Mouse (Mus musculus) forebrain, embryonic 15.5 days (tissue): Measurements from ENCODE around the gene BC005561. TPM values are rescaled to one million over a fixed set of nuclear protein-coding genes. Genes with fewer than 3 reads are reported as not detected.
"Not testable (repeated sequence)": the region's sequence is repeated elsewhere in the genome, so short reads cannot be mapped to it uniquely, and the experiment has no call there.

Experiments
- ATAC-seq: fragments of 200-750 bp; cut with Nextera tagmentation; replicated peaks from 2 replicates; pipeline ENCODE4 v1.8.0; 2017; ENCODE audit warnings: mild to moderate bottlenecking, moderate TSS enrichment, moderate library complexity
- H3K27ac ChIP-seq: fragments of 300-500 bp; sonication (generic); replicated peaks from 2 replicates; pipeline ENCODE4 v1.5.1; 2015; ENCODE audit warnings: mild to moderate bottlenecking, inconsistent platforms
- H3K27me3 ChIP-seq: fragments of 300-500 bp; sonication (generic); 2 replicates; pipeline ENCODE4 v1.6.1; 2015; ENCODE audit warnings: inconsistent platforms
- H3K36me3 ChIP-seq: fragments of 300-500 bp; sonication (generic); 2 replicates; pipeline ENCODE4 v1.6.1; 2015; ENCODE audit warnings: mild to moderate bottlenecking, inconsistent platforms
- H3K4me1 ChIP-seq: fragments of 300-500 bp; sonication (generic); 2 replicates; pipeline ENCODE4 v1.6.1; 2015; ENCODE audit warnings: inconsistent platforms
- H3K4me2 ChIP-seq: fragments of 300-500 bp; sonication (generic); replicated peaks from 2 replicates; pipeline ENCODE4 v1.6.1; 2015; ENCODE audit warnings: mild to moderate bottlenecking, inconsistent platforms
- H3K4me3 ChIP-seq: fragments of 300-500 bp; sonication (generic); 2 replicates; pipeline ENCODE4 v1.5.1; 2015; ENCODE audit warnings: mild to moderate bottlenecking, inconsistent platforms
- H3K9ac ChIP-seq: fragments of 300-500 bp; sonication (generic); replicated peaks from 2 replicates; pipeline ENCODE4 v1.6.1; 2015; ENCODE audit warnings: mild to moderate bottlenecking, inconsistent platforms
- H3K9me3 ChIP-seq: fragments of 300-500 bp; sonication (generic); 2 replicates; pipeline ENCODE4 v1.6.1; 2016; ENCODE audit warnings: inconsistent platforms
- WGBS: fragments of 180-500 bp; shearing (Covaris S2); methylation state at CpG from one replicate; pipeline ENCODE4 v1.1.7; 2015; ENCODE audit warnings: mixed read lengths; 5-methylcytosine and 5-hydroxymethylcytosine counted together
- polyA plus RNA-seq: library from polyadenylated mRNA; unstranded; fragments of >200 nt; fragmentation: Nextera tagmentation; extraction: Ambion mirVana; gene quantifications from 2 replicates; pipeline ENCODE4 v1.2.1, GENCODE M21; 2015

Gene BC005561
- polyA plus RNA-seq, 1 experiment from 2014 or later: 14.0 TPM

GRCm38 (mm10) chr5:104480367-104480766, 27.8 kb upstream of the BC005561 start:
- Histone ChIP-seq H3K27me3 (no peaks in the 10 kb centered on the region), H3K9me3 (no peaks in the 10 kb centered on the region), H3K36me3 (peaks cover 64% of the 10 kb centered on the region), H3K9ac (no peak overlapping the region), H3K4me2 (no peak overlapping the region), H3K4me1 (peaks cover 4% of the 10 kb centered on the region; the same call in 1 of the 2 replicates), H3K27ac (no peak overlapping the region), H3K4me3 (no peak overlapping the region)
- WGBS: 94% methylated on average over 7 of the region's 7 CpGs
- no peak for ATAC-seq

DNA sequence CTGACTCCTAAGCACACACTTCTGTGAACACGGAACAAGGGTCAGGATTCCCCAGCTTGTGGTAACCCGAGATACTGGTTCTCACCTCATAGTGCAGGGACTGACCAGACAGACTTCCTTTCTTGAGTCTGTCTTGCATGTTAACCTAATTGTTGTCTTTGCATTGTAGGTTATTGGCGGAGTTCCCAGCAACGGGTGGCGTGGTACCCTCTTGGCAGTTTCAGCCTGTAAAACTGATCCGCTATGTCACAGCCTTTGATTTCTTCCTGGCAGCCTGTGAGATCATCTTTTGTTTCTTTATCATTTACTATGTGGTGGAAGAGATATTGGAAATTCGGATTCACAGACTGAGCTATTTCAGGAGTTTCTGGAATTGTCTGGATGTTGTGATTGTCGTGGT, 25.3 kb upstream of the BC005561 start:
- 45% methylated on average over 8 of the region's 8 CpGs for WGBS
- ATAC-seq: 0 out of 2 replicates have a peak, but pooled peaks have one; percentile 29
- Histone ChIP-seq H3K27me3 (no peaks in the 10 kb centered on the region), H3K4me3 (no peak overlapping the region), H3K27ac (no peak overlapping the region), H3K36me3 (peaks cover 70% of the 10 kb centered on the region), H3K9me3 (no peaks in the 10 kb centered on the region), H3K4me1 (peaks cover 4% of the 10 kb centered on the region; the same call in 1 of the 2 replicates), H3K9ac (no peak overlapping the region), H3K4me2 (no peak overlapping the region)

GRCm38 (mm10) chr5:104491561-104491960, 16.6 kb upstream of the BC005561 start:
- no peak for ATAC-seq
- H3K4me2 ChIP-seq: no peak overlapping the region
- no peak overlapping the region for H3K9ac ChIP-seq
- peaks cover 62% of the 10 kb centered on the region for H3K36me3 ChIP-seq
- H3K4me3 ChIP-seq: no peak overlapping the region
- no peaks in the 10 kb centered on the region for H3K4me1 ChIP-seq
- no peak overlapping the region for H3K27ac ChIP-seq
- WGBS: 63% methylated on average over 5 of the region's 5 CpGs
- no peaks in the 10 kb centered on the region for H3K27me3 ChIP-seq
- no peaks in the 10 kb centered on the region for H3K9me3 ChIP-seq

- no peak overlapping the region for H3K4me2 ChIP-seq
- peaks cover 14% of the 10 kb centered on the region for H3K4me1 ChIP-seq
- 89% methylated on average over 2 of the region's 2 CpGs for WGBS
- no peaks in the 10 kb centered on the region for H3K27me3 ChIP-seq
- peaks cover 30% of the 10 kb centered on the region for H3K36me3 ChIP-seq
- no peaks in the 10 kb centered on the region for H3K9me3 ChIP-seq
- ATAC-seq: no peak
- no peak overlapping the region for H3K27ac ChIP-seq
- H3K9ac ChIP-seq: no peak overlapping the region
- H3K4me3 ChIP-seq: no peak overlapping the region
Measured at GRCm38 (mm10) chr5:104504883-104505282, 3.3 kb upstream of the BC005561 start.

DNA sequence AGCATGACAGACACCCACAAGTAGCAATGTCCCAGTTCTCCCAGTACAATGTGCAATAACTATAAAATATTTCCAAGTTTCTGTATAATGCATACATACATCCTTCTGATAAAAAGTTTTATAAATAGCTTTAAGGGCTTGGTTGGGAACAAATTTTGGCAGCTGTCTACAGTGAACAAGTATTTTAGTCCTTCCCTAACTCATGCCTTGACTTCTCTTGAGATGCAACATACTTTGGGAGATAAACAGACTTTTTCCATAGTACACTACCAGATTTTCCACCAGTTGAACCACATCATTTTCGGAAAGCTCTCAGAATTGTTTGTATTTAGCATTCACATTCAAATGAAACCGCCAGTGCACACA, 340 bp upstream of the BC005561 start:
- no peaks in the 10 kb centered on the region for H3K9me3 ChIP-seq
- H3K4me1 ChIP-seq: peaks cover 19% of the 10 kb centered on the region
- ATAC-seq: peak; percentile 32
- 0% methylated on average over 2 of the region's 2 CpGs for WGBS
- H3K4me3 ChIP-seq: peak overlapping the region; percentile 99
- H3K27me3 ChIP-seq: no peaks in the 10 kb centered on the region
- peaks cover 15% of the 10 kb centered on the region for H3K36me3 ChIP-seq
- no peak overlapping the region; the same call in 1 of the 2 replicates for H3K27ac ChIP-seq
- H3K9ac ChIP-seq: no peak overlapping the region
- peak overlapping the region; percentile 60 for H3K4me2 ChIP-seq

GRCm38 (mm10) chr5:104511211-104511610, 3.1 kb downstream of the BC005561 start:
- 92% methylated on average over 3 of the region's 3 CpGs for WGBS
- Histone ChIP-seq H3K4me3 (no peak overlapping the region), H3K4me2 (no peak overlapping the region), H3K27me3 (no peaks in the 10 kb centered on the region), H3K9ac (no peak overlapping the region), H3K27ac (no peak overlapping the region), H3K36me3 (peaks cover 24% of the 10 kb centered on the region), H3K9me3 (0 out of 2 replicates have a peak, but pooled peaks cover 12% of the 10 kb centered on the region), H3K4me1 (peaks cover 19% of the 10 kb centered on the region)
- ATAC-seq: no peak

DNA sequence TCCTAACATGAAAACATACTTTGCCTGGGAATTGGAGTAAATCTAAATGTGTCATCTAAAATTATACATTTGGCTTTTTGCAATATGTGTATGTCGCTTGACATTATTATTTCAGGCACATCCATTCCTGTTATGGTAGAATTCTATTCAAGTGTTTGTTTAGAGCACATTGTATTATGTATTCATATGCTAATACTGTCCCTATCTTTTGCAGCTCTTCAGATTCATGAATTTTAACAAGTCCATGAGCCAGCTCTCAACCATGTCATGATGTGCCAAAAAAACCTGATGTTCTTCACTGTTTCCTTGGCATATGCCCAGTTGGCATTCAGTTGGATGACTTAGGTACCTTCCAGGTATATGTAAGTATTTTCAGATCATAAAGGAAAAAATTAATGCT, 30.5 kb downstream of the BC005561 start:
- Histone ChIP-seq H3K9ac (no peak overlapping the region), H3K4me1 (peaks cover 7% of the 10 kb centered on the region; the same call in 1 of the 2 replicates), H3K4me3 (no peak overlapping the region), H3K36me3 (peaks cover 56% of the 10 kb centered on the region), H3K9me3 (no peaks in the 10 kb centered on the region), H3K27ac (peak overlapping the region; percentile 44; the same call in 1 of the 2 replicates), H3K4me2 (no peak overlapping the region), H3K27me3 (no peaks in the 10 kb centered on the region)
- WGBS: 52% methylated on average over 1 of the region's 1 CpGs
- no peak; the same call in 1 of the 2 replicates for ATAC-seq

- Histone ChIP-seq H3K4me1 (peaks cover 7% of the 10 kb centered on the region; the same call in 1 of the 2 replicates), H3K4me2 (no peak overlapping the region), H3K36me3 (peaks cover 63% of the 10 kb centered on the region), H3K9me3 (no peaks in the 10 kb centered on the region), H3K4me3 (no peak overlapping the region), H3K9ac (no peak overlapping the region), H3K27me3 (no peaks in the 10 kb centered on the region), H3K27ac (no peak overlapping the region)
- ATAC-seq: no peak
- WGBS: 86% methylated on average over 4 of the region's 4 CpGs
Measured at GRCm38 (mm10) chr5:104539331-104539730, 31.2 kb downstream of the BC005561 start.

DNA sequence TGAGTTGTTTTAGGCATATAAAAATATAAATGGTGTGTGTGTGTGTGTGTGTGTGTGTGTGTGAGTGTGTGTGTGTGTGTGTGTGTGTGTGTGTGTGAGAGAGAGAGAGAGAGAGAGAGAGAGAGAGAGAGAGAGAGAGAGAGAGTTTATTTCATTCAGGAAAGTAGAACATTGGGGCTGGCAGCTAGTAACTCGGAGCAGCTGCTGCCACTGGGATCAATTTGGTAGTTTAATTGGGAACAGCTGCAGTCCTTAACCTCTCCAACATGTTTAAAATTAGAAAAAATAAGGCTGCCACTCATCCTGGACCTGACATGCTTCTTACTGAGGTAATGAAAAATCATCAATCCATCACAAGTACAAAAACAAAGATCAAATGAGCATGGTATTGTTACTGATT, 59.9 kb downstream of the BC005561 start:
- not testable (repeated sequence) for ATAC-seq

GRCm38 (mm10) chr5:104570766-104571165, 62.6 kb downstream of the BC005561 start:
- ATAC-seq: peak; percentile 6; the same call in 1 of the 2 replicates
- Histone ChIP-seq H3K4me1 (peaks cover 11% of the 10 kb centered on the region; the same call in 1 of the 2 replicates), H3K27me3 (no peaks in the 10 kb centered on the region), H3K9ac (peak overlapping the region; percentile 32; the same call in 1 of the 2 replicates), H3K9me3 (peaks cover 15% of the 10 kb centered on the region; the same call in 1 of the 2 replicates), H3K4me2 (peak overlapping the region; percentile 35), H3K36me3 (peaks cover 11% of the 10 kb centered on the region), H3K27ac (peak overlapping the region; percentile 93; the same call in 1 of the 2 replicates), H3K4me3 (peak overlapping the region; percentile 66)
- WGBS: 30% methylated on average over 6 of the region's 6 CpGs

More for the DNA sequence above, 59.9 kb downstream of the BC005561 start:
- H3K4me1 ChIP-seq: peaks cover 11% of the 10 kb centered on the region; the same call in 1 of the 2 replicates
- H3K27me3 ChIP-seq, H3K4me3 ChIP-seq, H3K36me3 ChIP-seq, H3K27ac ChIP-seq, H3K9me3 ChIP-seq, H3K9ac ChIP-seq, H3K4me2 ChIP-seq: not testable (repeated sequence)
- WGBS: 68% methylated on average over 1 of the region's 1 CpGs

GRCm38 (mm10) chr5:104571282-104571921, 63.2 kb downstream of the BC005561 start:
- Histone ChIP-seq H3K4me2 (peak overlapping the region; percentile 47), H3K4me1 (peaks cover 11% of the 10 kb centered on the region; the same call in 1 of the 2 replicates), H3K36me3 (peaks cover 11% of the 10 kb centered on the region), H3K27ac (peak overlapping the region; percentile 93), H3K9ac (peak overlapping the region; percentile 82), H3K4me3 (peak overlapping the region; percentile 66), H3K9me3 (peaks cover 17% of the 10 kb centered on the region; the same call in 1 of the 2 replicates)
- WGBS: under 1% methylated on average over 18 of the region's 19 CpGs
- H3K27me3 ChIP-seq: not testable (repeated sequence)
- peak; percentile 99 for ATAC-seq
